Mouse (Mus musculus) heart, embryonic 11.5 days (tissue): ENCODE measurements around the gene Dtwd1. TPM values are rescaled to one million over a fixed set of nuclear protein-coding genes. Genes with fewer than 3 reads are reported as not detected.
A peak's percentile ranks its signal among the peaks of the same experiment; 100 is the strongest.

ENCODE experiments used
- ATAC-seq: fragments of 200-750 bp; cut with Nextera tagmentation; replicated peaks from 2 replicates; pipeline ENCODE4 v1.8.0; 2017; ENCODE audit warnings: moderate library complexity; ENCODE audit not compliant: insufficient number of reproducible peaks, low FRiP score, low TSS enrichment
- H3K27ac ChIP-seq: fragments of 300-500 bp; sonication (generic); 2 replicates; pipeline ENCODE4 v1.5.1; 2014; ENCODE audit warnings: mild to moderate bottlenecking, low read depth, low read length
- H3K27me3 ChIP-seq: fragments of 300-500 bp; sonication (generic); 2 replicates; pipeline ENCODE4 v1.6.1; 2014; ENCODE audit warnings: mild to moderate bottlenecking, low read length, mixed read lengths; ENCODE audit not compliant: control insufficient read depth, insufficient read depth
- H3K36me3 ChIP-seq: fragments of 300-500 bp; sonication (generic); 2 replicates; pipeline ENCODE4 v1.6.1; 2014; ENCODE audit warnings: mild to moderate bottlenecking, low read length, moderate library complexity, mixed read lengths; ENCODE audit not compliant: control insufficient read depth, insufficient read depth
- H3K4me1 ChIP-seq: fragments of 300-500 bp; sonication (generic); 2 replicates; pipeline ENCODE4 v1.6.1; 2014; ENCODE audit warnings: low read length; ENCODE audit not compliant: control insufficient read depth, insufficient read depth
- H3K4me2 ChIP-seq: fragments of 300-500 bp; sonication (generic); 2 replicates; pipeline ENCODE4 v1.6.1; 2014; ENCODE audit warnings: mild to moderate bottlenecking, moderate library complexity
- H3K4me3 ChIP-seq: fragments of 300-500 bp; sonication (generic); 2 replicates; pipeline ENCODE4 v1.5.1; 2014; ENCODE audit warnings: low read depth, low read length
- H3K9ac ChIP-seq: fragments of 300-500 bp; sonication (generic); 2 replicates; pipeline ENCODE4 v1.6.1; 2014; ENCODE audit warnings: mild to moderate bottlenecking, low read depth, low read length, moderate library complexity
- H3K9me3 ChIP-seq: fragments of 300-500 bp; sonication (generic); replicated peaks from 2 replicates; pipeline ENCODE4 v1.6.1; 2016; ENCODE audit warnings: low read length; ENCODE audit not compliant: control insufficient read depth
- WGBS: fragments of 180-500 bp; shearing (Covaris S2); extraction: QIAGEN DNeasy Blood & Tissue Kit; methylation state at CpG from one replicate; pipeline ENCODE4 v1.1.7; 2014; ENCODE audit not compliant: insufficient replicate concordance; 5-methylcytosine and 5-hydroxymethylcytosine counted together
- polyA plus RNA-seq: library from polyadenylated mRNA; unstranded; fragments of >200 nt; fragmentation: Nextera tagmentation; extraction: Ambion mirVana; gene quantifications from 2 replicates; pipeline ENCODE4 v1.2.1, GENCODE M21; 2014

The Dtwd1 gene
- polyA plus RNA-seq, result 20.1 and 20.6 TPM in 2 replicates

- no peaks in the 10 kb centered on the region for H3K4me1 ChIP-seq
- H3K9ac ChIP-seq, result peak within 1 kb of the TSS; percentile 94
- peak within 1 kb of the TSS; percentile 60 for H3K4me2 ChIP-seq
- 0 out of 2 replicates have a peak, but pooled peaks cover 2% of the 10 kb centered on the region for H3K36me3 ChIP-seq
- WGBS, result under 1% methylated on average over 57 of the region's 57 CpGs
- ATAC-seq, result peak; percentile 99
- H3K27ac ChIP-seq, result peak within 1 kb of the TSS; percentile 92
- H3K27me3 ChIP-seq, result no peaks in the 10 kb centered on the region
- H3K4me3 ChIP-seq, result peak within 1 kb of the TSS; percentile 77
- H3K9me3 ChIP-seq, result no peaks in the 10 kb centered on the region
Observed at GRCm38 (mm10) chr2:126151855-126152571, at the start of gene Dtwd1, which contains the start of gene Fam227b. Dtwd1 (plus strand) TSS chr2:126152141. Fam227b (minus strand) TSS chr2:126152004.

GRCm38 (mm10) chr2:126147723-126148122 is 4.2 kb upstream of the Dtwd1 start:
- Histone ChIP-seq H3K9ac (no peak overlapping the region), H3K4me3 (no peak overlapping the region), H3K27me3 (no peaks in the 10 kb centered on the region), H3K9me3 (no peaks in the 10 kb centered on the region), H3K36me3 (no peaks in the 10 kb centered on the region), H3K4me1 (no peaks in the 10 kb centered on the region), H3K27ac (no peak overlapping the region), H3K4me2 (no peak overlapping the region)
- ATAC-seq, result no peak

GRCm38 (mm10) chr2:126165277-126166018 is 13.5 kb downstream of the Dtwd1 start:
- ATAC-seq, result peak; percentile 99
- WGBS, result 76% methylated on average over 5 of the region's 5 CpGs
- H3K27me3 ChIP-seq, result no peaks in the 10 kb centered on the region
- H3K4me2 ChIP-seq, result no peak overlapping the region
- no peaks in the 10 kb centered on the region for H3K4me1 ChIP-seq
- peaks cover 3% of the 10 kb centered on the region for H3K36me3 ChIP-seq
- H3K4me3 ChIP-seq, result no peak overlapping the region
- peak overlapping the region; percentile 64 for H3K27ac ChIP-seq
- H3K9ac ChIP-seq, result no peak overlapping the region
- H3K9me3 ChIP-seq, result no peaks in the 10 kb centered on the region

- no peak overlapping the region for H3K4me2 ChIP-seq
- H3K9ac ChIP-seq, result no peak overlapping the region
- H3K27ac ChIP-seq, result peak overlapping the region; percentile 70; the same call in 1 of the 2 replicates
Observed at GRCm38 (mm10) chr2:126166335-126166734, 14.4 kb downstream of the Dtwd1 start.

GRCm38 (mm10) chr2:126166848-126167617 is 15.1 kb downstream of the Dtwd1 start:
- no peaks in the 10 kb centered on the region for H3K36me3 ChIP-seq
- H3K4me3 ChIP-seq, result no peak overlapping the region
- no peaks in the 10 kb centered on the region for H3K4me1 ChIP-seq
- no peak overlapping the region for H3K4me2 ChIP-seq
- no peaks in the 10 kb centered on the region for H3K27me3 ChIP-seq
- H3K9ac ChIP-seq, result no peak overlapping the region
- H3K27ac ChIP-seq, result peak overlapping the region; percentile 70; the same call in 1 of the 2 replicates
- ATAC-seq, result no peak
- WGBS, result 86% methylated on average over 8 of the region's 8 CpGs
- no peaks in the 10 kb centered on the region for H3K9me3 ChIP-seq

More at GRCm38 (mm10) chr2:126166335-126166734, 14.4 kb downstream of the Dtwd1 start:
- H3K36me3 ChIP-seq, result no peaks in the 10 kb centered on the region
- no peak overlapping the region for H3K4me3 ChIP-seq
- H3K9me3 ChIP-seq, result no peaks in the 10 kb centered on the region
- no peak for ATAC-seq
- no peaks in the 10 kb centered on the region for H3K4me1 ChIP-seq
- H3K27me3 ChIP-seq, result no peaks in the 10 kb centered on the region

GRCm38 (mm10) chr2:126171427-126171826 is 19.5 kb downstream of the Dtwd1 start:
- Histone ChIP-seq H3K4me2 (no peak overlapping the region), H3K9ac (no peak overlapping the region), H3K27me3 (no peaks in the 10 kb centered on the region), H3K36me3 (no peaks in the 10 kb centered on the region), H3K9me3 (no peaks in the 10 kb centered on the region), H3K27ac (no peak overlapping the region), H3K4me1 (no peaks in the 10 kb centered on the region), H3K4me3 (no peak overlapping the region)
- 88% methylated on average over 1 of the region's 1 CpGs for WGBS
- no peak for ATAC-seq

GRCm38 (mm10) chr2:126191306-126191705 is 39.4 kb downstream of the Dtwd1 start:
- ATAC-seq, result no peak
- H3K9ac ChIP-seq, result no peak overlapping the region
- no peaks in the 10 kb centered on the region for H3K27me3 ChIP-seq
- H3K4me2 ChIP-seq, result no peak overlapping the region
- no peaks in the 10 kb centered on the region for H3K36me3 ChIP-seq
- no peak overlapping the region for H3K27ac ChIP-seq
- H3K4me3 ChIP-seq, result no peak overlapping the region
- 75% methylated on average over 4 of the region's 4 CpGs for whole genome bisulfite sequencing
- no peaks in the 10 kb centered on the region for H3K4me1 ChIP-seq
- no peaks in the 10 kb centered on the region for H3K9me3 ChIP-seq

- Histone ChIP-seq H3K36me3 (no peaks in the 10 kb centered on the region), H3K4me2 (no peak overlapping the region), H3K27ac (no peak overlapping the region), H3K9ac (no peak overlapping the region), H3K4me3 (no peak overlapping the region), H3K9me3 (no peaks in the 10 kb centered on the region), H3K4me1 (no peaks in the 10 kb centered on the region), H3K27me3 (no peaks in the 10 kb centered on the region)
- no peak for ATAC-seq
- 74% methylated on average over 2 of the region's 2 CpGs for WGBS
Observed at GRCm38 (mm10) chr2:126192129-126192528, 40.2 kb downstream of the Dtwd1 start.
